Mouse (Mus musculus) liver, postnatal 0 days (tissue): ENCODE data around the gene Akip1. TPM values are rescaled to one million over a fixed set of nuclear protein-coding genes. Genes with fewer than 3 reads are reported as not detected.

Experiments used
- ATAC-seq: fragments of 200-750 bp; cut with Nextera tagmentation; 2 replicates; pipeline ENCODE4 v1.8.0; 2017; ENCODE audit warnings: mild to moderate bottlenecking, moderate library complexity
- DNase-seq: peaks from one replicate; pipeline ENCODE4 v3.0.0-alpha.2; 2016
- H3K27ac ChIP-seq: fragments of 300-500 bp; sonication (generic); 2 replicates; pipeline ENCODE4 v1.5.1; 2014; ENCODE audit warnings: antibody characterized with exemption, moderate library complexity, mild to moderate bottlenecking, low read depth
- H3K27me3 ChIP-seq: fragments of 300-500 bp; sonication (generic); 2 replicates; pipeline ENCODE4 v1.6.1; 2014; ENCODE audit warnings: low read length, control low read depth, mixed read lengths; ENCODE audit not compliant: insufficient read depth
- H3K36me3 ChIP-seq: fragments of 300-500 bp; sonication (generic); replicated peaks from 2 replicates; pipeline ENCODE4 v1.6.1; 2014; ENCODE audit warnings: mild to moderate bottlenecking, control low read depth, low read length, moderate library complexity, mixed read lengths; ENCODE audit not compliant: insufficient read depth
- H3K4me1 ChIP-seq: fragments of 300-500 bp; sonication (generic); 2 replicates; pipeline ENCODE4 v1.6.1; 2014; ENCODE audit warnings: antibody characterized with exemption, mild to moderate bottlenecking, control low read depth; ENCODE audit not compliant: insufficient read depth
- H3K4me2 ChIP-seq: fragments of 300-500 bp; sonication (generic); 2 replicates; pipeline ENCODE4 v1.6.1; 2014; ENCODE audit warnings: low read depth, mild to moderate bottlenecking, low read length, moderate library complexity, mixed read lengths
- H3K4me3 ChIP-seq: fragments of 300-500 bp; sonication (generic); 2 replicates; pipeline ENCODE4 v1.5.1; 2014; ENCODE audit warnings: low read depth, low read length
- H3K9ac ChIP-seq: fragments of 300-500 bp; sonication (generic); replicated peaks from 2 replicates; pipeline ENCODE4 v1.6.1; 2014; ENCODE audit warnings: mild to moderate bottlenecking, moderate library complexity
- H3K9me3 ChIP-seq: fragments of 300-500 bp; sonication (generic); 2 replicates; pipeline ENCODE4 v1.6.1; 2016; ENCODE audit warnings: mild to moderate bottlenecking, control low read depth, low read length, mixed read lengths
- CTCF ChIP-seq: sonication (generic); IDR thresholded peaks from 2 replicates; pipeline ENCODE4 v1.5.1; 2016; ENCODE audit warnings: antibody characterized with exemption, low read depth
- EP300 ChIP-seq: IDR thresholded peaks from 2 replicates; pipeline ENCODE4 v1.6.1; 2016; ENCODE audit warnings: antibody characterized with exemption, low read depth, mild to moderate bottlenecking
- WGBS: fragments of 180-500 bp; shearing (Covaris S2); extraction: QIAGEN DNeasy Blood & Tissue Kit; methylation state at CpG from one replicate; pipeline ENCODE4 v1.1.7; 2014; ENCODE audit not compliant: insufficient replicate concordance; 5-methylcytosine and 5-hydroxymethylcytosine counted together
- polyA plus RNA-seq: library from polyadenylated mRNA; unstranded; fragments of >200 nt; fragmentation: Nextera tagmentation; extraction: Ambion mirVana; gene quantifications from 2 replicates; pipeline ENCODE4 v1.2.1, GENCODE M21; 2015

Akip1 gene
- polyA plus RNA-seq, 1 experiment from 2014 or later, result 24.5 TPM

DNA sequence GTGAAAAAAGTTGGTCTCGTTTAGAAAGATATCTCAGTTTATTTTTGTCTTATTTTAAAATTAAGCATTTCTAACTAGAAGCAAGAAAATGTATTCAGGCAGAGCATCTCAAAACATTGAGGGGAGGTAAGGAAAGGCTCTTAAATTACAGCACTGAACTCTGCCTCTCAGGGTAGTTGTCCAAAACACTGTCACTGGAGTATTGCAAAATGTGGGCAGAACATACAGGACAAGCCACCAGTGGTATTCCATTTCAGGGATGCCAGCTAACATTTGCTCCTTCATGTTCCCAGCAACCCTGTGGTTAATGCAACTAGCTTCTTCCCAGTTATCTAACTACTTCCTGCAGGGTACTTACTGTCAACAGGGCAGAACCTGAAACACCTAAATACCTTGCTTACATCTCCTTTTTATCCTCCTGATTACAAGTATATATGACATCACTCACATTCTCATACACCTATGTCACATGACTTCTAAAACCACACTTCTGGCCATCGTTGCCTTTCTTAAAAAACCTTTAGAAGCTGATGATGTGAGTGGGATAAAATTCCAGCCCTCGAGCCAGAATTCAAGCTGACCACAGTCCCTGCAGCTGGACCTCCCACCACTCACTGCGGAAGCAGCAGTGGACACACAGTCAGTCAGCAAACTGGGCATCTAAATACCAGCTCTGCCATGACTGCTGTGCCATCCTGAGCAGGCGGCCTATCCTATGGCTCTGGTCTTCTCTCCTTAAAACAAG lies 33.9 kb upstream of the Akip1 start:
- ATAC-seq (no peak), DNase-seq (no peak)
- Histone ChIP-seq H3K4me2 (0 out of 2 replicates have a peak overlapping the region, but pooled peaks have one; percentile 5), H3K36me3 (no peaks in the 10 kb centered on the region), H3K4me3 (no peak overlapping the region), H3K9ac (no peak overlapping the region), H3K27ac (no peak overlapping the region), H3K4me1 (peaks cover 5% of the 10 kb centered on the region), H3K9me3 (no peaks in the 10 kb centered on the region), H3K27me3 (no peaks in the 10 kb centered on the region)
- TF ChIP-seq EP300, result no peak
- no peak for TF ChIP-seq CTCF
- WGBS, result 70% methylated on average over 5 of the region's 5 CpGs

DNA sequence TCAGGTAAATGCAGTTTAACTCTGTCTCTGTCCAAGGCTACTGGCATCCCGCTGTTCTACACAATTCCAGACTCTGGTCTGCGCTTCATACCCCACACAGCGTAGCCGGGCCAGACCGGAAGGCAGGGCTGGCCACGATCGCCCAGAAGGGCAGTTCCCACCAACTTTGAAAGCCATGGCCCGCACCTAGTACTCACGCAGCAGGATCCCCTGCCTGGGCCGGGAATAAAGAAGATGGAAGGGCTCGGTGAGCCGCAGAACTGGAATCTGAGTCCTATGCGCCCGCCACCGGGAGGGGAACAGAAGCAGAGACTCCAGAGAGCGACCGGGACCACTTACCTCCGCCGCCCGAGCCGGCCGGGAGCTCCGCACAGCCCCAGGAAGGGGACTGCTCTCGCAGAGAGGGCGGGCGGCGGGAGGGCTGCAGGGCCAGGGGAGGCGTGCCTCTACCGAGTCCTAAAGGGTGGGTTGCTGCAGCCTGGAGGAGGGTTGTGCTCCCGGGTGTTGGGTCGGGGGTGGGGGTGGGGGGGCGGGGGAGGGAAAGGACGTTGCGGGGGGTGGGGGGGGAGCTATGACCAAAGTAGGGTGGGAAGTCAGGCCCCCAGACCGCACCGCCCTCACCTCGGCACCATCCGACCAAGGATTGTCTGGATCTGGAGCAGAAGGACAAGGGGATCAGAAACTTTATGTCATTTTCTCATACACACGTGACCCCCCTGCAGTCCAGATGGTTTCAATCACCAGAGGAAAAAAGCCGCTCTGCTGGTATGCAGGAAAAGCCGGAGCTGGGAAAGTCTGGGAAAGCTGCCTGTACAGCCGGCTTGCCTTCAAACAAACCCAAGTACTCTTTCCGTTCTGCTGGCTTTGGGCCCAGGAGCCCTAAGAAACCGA lies 31.7 kb upstream of the Akip1 start:
- ATAC-seq, result peak; percentile 81
- Histone ChIP-seq H3K9me3 (no peaks in the 10 kb centered on the region), H3K4me1 (peaks cover 5% of the 10 kb centered on the region), H3K27ac (peak overlapping the region; percentile 71), H3K9ac (peak overlapping the region; percentile 81), H3K4me3 (peak overlapping the region; percentile 65), H3K27me3 (no peaks in the 10 kb centered on the region), H3K4me2 (peak overlapping the region; percentile 95), H3K36me3 (no peaks in the 10 kb centered on the region)
- no peak for TF ChIP-seq EP300
- no peak for TF ChIP-seq CTCF
- 6% methylated on average over 35 of the region's 44 CpGs for WGBS
- DNase-seq, result peak; percentile 56

DNA sequence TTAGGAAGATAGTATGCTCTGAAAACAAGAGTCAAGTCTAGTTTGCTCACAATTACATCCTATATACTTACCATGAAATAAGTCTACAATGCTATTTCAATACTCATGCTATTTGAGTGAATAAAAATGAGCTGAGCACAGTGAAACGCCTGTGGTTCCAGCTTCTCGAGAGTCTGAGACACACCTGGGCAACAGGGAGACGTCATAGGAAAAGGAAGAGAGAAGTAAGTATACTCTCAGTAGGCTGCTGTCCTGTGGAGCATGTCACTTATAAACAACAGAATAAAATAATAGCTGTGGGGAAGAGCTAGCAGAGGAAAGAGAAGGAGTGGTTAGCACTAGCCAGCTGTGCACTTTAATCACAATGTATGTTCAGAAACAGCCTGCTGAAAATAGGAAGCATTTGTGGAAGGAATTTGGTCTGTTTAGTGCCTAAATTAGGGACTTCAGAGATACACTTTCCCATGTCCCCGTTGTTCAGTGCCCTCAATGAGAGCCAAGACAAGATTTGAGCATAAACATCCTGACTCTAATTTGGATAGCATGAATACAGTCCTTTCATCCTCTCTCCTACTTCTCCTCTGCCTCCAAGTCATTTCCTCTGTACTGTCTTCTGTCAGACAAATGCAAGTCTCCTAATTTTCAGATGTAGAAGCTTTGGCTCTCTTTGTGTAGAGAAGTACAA lies 28.4 kb upstream of the Akip1 start:
- TF ChIP-seq EP300, result no peak
- no peak for TF ChIP-seq CTCF
- 52% methylated on average over 4 of the region's 4 CpGs for WGBS
- DNase-seq (no peak), ATAC-seq (no peak)
- no peaks in the 10 kb centered on the region for H3K9me3 ChIP-seq
- H3K4me3 ChIP-seq, result no peak overlapping the region
- H3K4me1 ChIP-seq, result peaks cover 5% of the 10 kb centered on the region
- H3K27me3 ChIP-seq, result no peaks in the 10 kb centered on the region
- no peaks in the 10 kb centered on the region for H3K36me3 ChIP-seq
- no peak overlapping the region for H3K9ac ChIP-seq
- no peak overlapping the region for H3K27ac ChIP-seq
- no peak overlapping the region for H3K4me2 ChIP-seq

DNA sequence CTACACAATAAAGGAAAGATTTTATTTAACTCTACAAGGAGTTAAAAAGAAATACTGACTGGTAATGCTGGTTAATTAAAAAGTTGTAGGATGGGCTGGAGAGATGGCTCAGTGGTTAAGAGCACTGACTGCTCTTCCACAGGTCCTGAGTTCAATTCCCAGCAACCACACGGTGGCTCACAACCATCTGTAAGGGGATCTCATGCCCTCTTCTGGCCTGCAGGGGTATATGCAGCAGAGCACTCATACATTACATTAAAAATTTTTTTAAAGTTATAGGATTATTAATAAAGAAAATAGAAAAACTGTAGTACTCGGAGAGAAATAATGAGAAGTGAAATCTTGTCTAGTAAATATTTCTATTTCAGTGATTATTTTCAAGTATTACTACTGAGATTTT lies 23.2 kb upstream of the Akip1 start:
- 82% methylated on average over 2 of the region's 2 CpGs for WGBS
- Histone ChIP-seq H3K9me3 (no peaks in the 10 kb centered on the region), H3K27ac (no peak overlapping the region), H3K27me3 (no peaks in the 10 kb centered on the region), H3K36me3 (no peaks in the 10 kb centered on the region), H3K4me1 (no peaks in the 10 kb centered on the region), H3K4me2 (no peak overlapping the region), H3K9ac (no peak overlapping the region), H3K4me3 (no peak overlapping the region)
- no peak for ATAC-seq
- DNase-seq, result no peak
- TF ChIP-seq CTCF (peak; percentile 15; the same call in 1 of the 2 replicates), EP300 (no peak)

DNA sequence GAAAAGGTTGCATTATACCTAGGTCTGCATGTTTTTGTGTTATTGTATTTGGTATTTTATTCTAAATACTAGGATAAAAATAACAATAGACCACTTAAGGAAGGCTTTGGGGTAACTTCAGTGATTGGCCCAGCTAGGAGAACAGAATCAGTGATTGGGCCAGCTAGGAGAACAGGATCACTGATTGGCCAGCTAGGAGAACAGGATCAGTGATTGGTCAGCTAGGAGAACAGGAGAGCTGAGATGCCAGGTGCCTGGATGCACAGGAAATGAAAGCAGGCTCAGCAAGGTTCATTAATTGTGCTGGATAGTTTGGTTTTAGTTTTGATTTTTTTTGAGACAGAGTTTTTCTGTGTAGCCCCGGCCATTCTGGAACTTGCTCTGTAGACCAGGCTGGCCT lies 22.6 kb upstream of the Akip1 start:
- Histone ChIP-seq H3K4me2 (no peak overlapping the region), H3K4me3 (no peak overlapping the region), H3K4me1 (no peaks in the 10 kb centered on the region), H3K9me3 (no peaks in the 10 kb centered on the region), H3K9ac (no peak overlapping the region), H3K27me3 (no peaks in the 10 kb centered on the region), H3K36me3 (no peaks in the 10 kb centered on the region), H3K27ac (no peak overlapping the region)
- TF ChIP-seq CTCF (no peak), EP300 (no peak)
- 92% methylated on average over 1 of the region's 1 CpGs for WGBS
- no peak for DNase-seq
- no peak for ATAC-seq

DNA sequence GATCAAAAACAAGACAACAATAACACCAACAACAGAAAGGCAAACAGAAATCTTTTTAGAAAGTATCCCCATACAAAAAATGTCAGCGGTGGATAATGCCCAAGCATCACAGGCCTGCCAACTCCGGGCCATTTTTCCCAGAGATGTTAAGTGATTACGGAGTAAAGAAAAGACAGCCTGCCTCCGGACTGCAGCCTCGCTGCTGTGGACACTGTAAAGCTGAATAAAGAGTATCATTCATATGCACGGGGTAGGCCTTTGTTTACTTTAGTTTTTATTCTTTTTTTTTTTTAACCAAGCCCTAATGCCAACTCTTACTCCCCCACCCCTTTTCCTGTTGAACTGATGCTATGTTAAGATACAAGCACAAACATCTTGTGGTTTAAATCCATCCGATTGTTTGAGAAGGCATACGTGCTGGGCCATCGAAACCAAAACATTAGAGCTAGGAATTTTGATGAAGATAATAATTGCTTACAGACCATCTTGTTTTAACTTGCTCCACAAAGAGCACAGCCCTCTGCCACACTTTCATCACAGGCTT lies 16.8 kb upstream of the Akip1 start:
- ATAC-seq (no peak), DNase-seq (no peak)
- no peak for TF ChIP-seq CTCF
- no peaks in the 10 kb centered on the region for H3K27me3 ChIP-seq
- no peaks in the 10 kb centered on the region; the same call in 1 of the 2 replicates for H3K4me1 ChIP-seq
- H3K9me3 ChIP-seq, result no peaks in the 10 kb centered on the region
- WGBS, result 56% methylated on average over 9 of the region's 9 CpGs
- H3K4me2 ChIP-seq, result no peak overlapping the region
- H3K9ac ChIP-seq, result no peak overlapping the region
- no peaks in the 10 kb centered on the region for H3K36me3 ChIP-seq
- H3K4me3 ChIP-seq, result no peak overlapping the region
- H3K27ac ChIP-seq, result no peak overlapping the region
